Mouse (Mus musculus) ES-E14 (cell line): Measurements from ENCODE around the gene U2af1. TPM values are rescaled to one million over a fixed set of nuclear protein-coding genes. Genes with fewer than 3 reads are reported as not detected.
A peak's percentile ranks its signal among the peaks of the same experiment; 100 is the strongest.
"Not testable (repeated sequence)": the region's sequence is repeated elsewhere in the genome, so short reads cannot be mapped to it uniquely, and the experiment has no call there.

Experiments used
- DNase-seq: peaks from one replicate; pipeline ENCODE4 v3.0.0-alpha.2; 2013; ENCODE audit warnings: low read depth, low spot score
- H3K27ac ChIP-seq: 2 replicates; pipeline ENCODE4 v1.5.1; 2012; ENCODE audit warnings: low read depth, mild to moderate bottlenecking, low read length, moderate library complexity, mixed read lengths; ENCODE audit not compliant: poor library complexity, insufficient read depth, severe bottlenecking
- H3K36me3 ChIP-seq: 2 replicates; pipeline ENCODE4 v1.6.1; 2012; ENCODE audit warnings: mild to moderate bottlenecking, low read length, moderate library complexity, mixed read lengths; ENCODE audit not compliant: control insufficient read depth, poor library complexity, insufficient read depth, severe bottlenecking
- H3K4me1 ChIP-seq, 2 experiments: fragments of 150-350 bp in 1 of 2; sonication (generic) in 1 of 2; 2 replicates each; pipeline ENCODE4 v1.6.1; 2012; ENCODE audit warnings: low read length in 2 of 2, mild to moderate bottlenecking in 1 of 2, mixed read lengths in 1 of 2; ENCODE audit not compliant: control insufficient read depth in 2 of 2, insufficient read depth in 2 of 2, poor library complexity in 1 of 2
- H3K4me3 ChIP-seq, 2 experiments: fragments of 150-350 bp in 1 of 2; sonication (generic) in 1 of 2; 2 replicates each; pipeline ENCODE4 v1.5.1; 2012; ENCODE audit warnings: low read length in 2 of 2, low read depth in 1 of 2, mild to moderate bottlenecking in 1 of 2, mixed read lengths in 1 of 2; ENCODE audit not compliant: insufficient read depth in 1 of 2, poor library complexity in 1 of 2, severe bottlenecking in 1 of 2
- H3K9ac ChIP-seq: 2 replicates; pipeline ENCODE4 v1.6.1; 2012; ENCODE audit warnings: low read depth, mild to moderate bottlenecking, low read length, mixed read lengths; ENCODE audit not compliant: poor library complexity, insufficient read depth, severe bottlenecking
- H3K9me3 ChIP-seq: fragments of 150-350 bp; sonication (generic); 2 replicates; pipeline ENCODE4 v1.6.1; 2012; ENCODE audit warnings: low read depth, mild to moderate bottlenecking, low read length; ENCODE audit not compliant: control insufficient read depth, insufficient read depth
- CHD2 ChIP-seq: IDR thresholded peaks from 2 replicates; pipeline ENCODE4 v1.6.1; 2014; ENCODE audit warnings: mild to moderate bottlenecking, low read depth, low read length, inconsistent platforms
- HCFC1 ChIP-seq: IDR thresholded peaks from 2 replicates; pipeline ENCODE4 v1.6.1; 2012; ENCODE audit warnings: low read length, inconsistent platforms, borderline replicate concordance; ENCODE audit not compliant: insufficient read depth
- MAFK ChIP-seq: IDR thresholded peaks from 2 replicates; pipeline ENCODE4 v1.6.1; 2014; ENCODE audit warnings: mild to moderate bottlenecking, low read depth, low read length, inconsistent platforms; ENCODE audit not compliant: insufficient read depth
- ZC3H11A ChIP-seq: IDR thresholded peaks from 2 replicates; pipeline ENCODE4 v1.6.1; 2012; ENCODE audit warnings: low read depth, mild to moderate bottlenecking, inconsistent platforms, low read length, borderline replicate concordance
- ZNF384 ChIP-seq: IDR thresholded peaks from 2 replicates; pipeline ENCODE4 v1.6.1; 2012; ENCODE audit warnings: low read depth, low read length, inconsistent platforms
- in situ Hi-C, 2 experiments: fragments of 600-800 bp; cut with MboI; formaldehyde crosslinking; loops; one replicate each; pipeline ENCODE4 v1.15.1; 2025; ENCODE audit warnings: low sequenced_read_pairs in 2 of 2, inconsistent platforms in 1 of 2; ENCODE audit not compliant: unreplicated experiment in 2 of 2
- total RNA-seq: library from RNA; depleted of rRNA; stranded (reverse); fragments of 300-350 nt; gene quantifications from 2 replicates; pipeline ENCODE4 v1.2.3, GENCODE M21; 2012

U2af1 gene
- total RNA-seq, 1 experiment: 238 TPM

GRCm38 (mm10) chr17:31609895-31610294 is 48.8 kb downstream of the U2af1 start:
- Histone ChIP-seq H3K9ac (no peak overlapping the region), H3K27ac (no peak overlapping the region), H3K4me1 (peaks cover 0 to 2% of the 10 kb centered on the region in 2 experiments; a peak in 2 of 4 replicates), H3K9me3 (no peaks in the 10 kb centered on the region), H3K4me3 (no peak overlapping the region), H3K36me3 (peaks cover 4% of the 10 kb centered on the region; the same call in 1 of the 2 replicates)
- DNase-seq: no peak
- TF ChIP-seq CHD2 (no peak), MAFK (no peak), ZC3H11A (no peak), ZNF384 (no peak), HCFC1 (no peak)
- in situ Hi-C loops: no loop called here

- in situ Hi-C loops, H3K27ac ChIP-seq, H3K4me3 ChIP-seq: not testable (repeated sequence)
Measured at GRCm38 (mm10) chr17:31609173-31609572, 49.5 kb downstream of the U2af1 start.

GRCm38 (mm10) chr17:31607256-31607951 is 51.3 kb downstream of the U2af1 start:
- H3K4me3 ChIP-seq: no peak overlapping the region
- H3K27ac ChIP-seq: no peak overlapping the region
- H3K9me3 ChIP-seq: no peaks in the 10 kb centered on the region
- TF ChIP-seq ZC3H11A: no peak
- no peak for TF ChIP-seq MAFK
- no peak for TF ChIP-seq CHD2
- no peak for TF ChIP-seq ZNF384
- TF ChIP-seq HCFC1: no peak
- peaks cover 19% of the 10 kb centered on the region for H3K36me3 ChIP-seq
- H3K9ac ChIP-seq: no peak overlapping the region
- no peak for DNase-seq
- in situ Hi-C loops: no loop called here
- peaks cover 0 to 5% of the 10 kb centered on the region in 2 experiments; a peak in 2 of 4 replicates for H3K4me1 ChIP-seq

More at GRCm38 (mm10) chr17:31609173-31609572, 49.5 kb downstream of the U2af1 start:
- H3K36me3 ChIP-seq: peaks cover 11% of the 10 kb centered on the region; the same call in 1 of the 2 replicates
- H3K4me1 ChIP-seq, DNase-seq, H3K9ac ChIP-seq, H3K9me3 ChIP-seq: not testable (repeated sequence)

GRCm38 (mm10) chr17:31606424-31606823 is 52.3 kb downstream of the U2af1 start:
- no peaks in the 10 kb centered on the region for H3K9me3 ChIP-seq
- H3K4me1 ChIP-seq: peaks cover 0 to 5% of the 10 kb centered on the region in 2 experiments; a peak in 2 of 4 replicates
- H3K4me3 ChIP-seq: no peak overlapping the region
- TF ChIP-seq ZNF384 (no peak), MAFK (no peak), CHD2 (no peak), ZC3H11A (0 out of 2 replicates have a peak, but pooled peaks have one; percentile 20), HCFC1 (no peak)
- in situ Hi-C loops: no loop called here
- no peak overlapping the region for H3K9ac ChIP-seq
- H3K27ac ChIP-seq: no peak overlapping the region
- no peak for DNase-seq
- peaks cover 19% of the 10 kb centered on the region for H3K36me3 ChIP-seq

GRCm38 (mm10) chr17:31598593-31598992 is 60.1 kb downstream of the U2af1 start:
- Histone ChIP-seq H3K4me3 (no peak overlapping the region), H3K9me3 (no peaks in the 10 kb centered on the region), H3K27ac (no peak overlapping the region), H3K36me3 (peaks cover 17% of the 10 kb centered on the region), H3K9ac (no peak overlapping the region), H3K4me1 (no peaks in the 10 kb centered on the region)
- DNase-seq: no peak
- TF ChIP-seq ZC3H11A (no peak), ZNF384 (no peak), MAFK (no peak), CHD2 (no peak), HCFC1 (no peak)
- in situ Hi-C loops: no loop called here
